Mouse (Mus musculus) frontal cortex, postnatal 14 days (tissue): ENCODE measurements around the gene Vrk3.

Source experiments
- DNase-seq, 2 experiments: peaks; one replicate each; pipeline ENCODE4 v3.0.0; 2022; ENCODE audit warnings: low spot score in 2 of 2

Gene Vrk3

GRCm38 (mm10) chr7:44760366-44760765 is 12.2 kb downstream of the Vrk3 start:
- DNase-seq: no peak

- no peak for DNase-seq
These were observed 19.9 kb downstream of the Vrk3 start for GRCm38 (mm10) chr7:44768129-44768528.

- DNase-seq: no peak
These were observed 21.9 kb downstream of the Vrk3 start for GRCm38 (mm10) chr7:44770046-44770578.

GRCm38 (mm10) chr7:44772591-44773204 is 24.5 kb downstream of the Vrk3 start:
- DNase-seq: no peak

GRCm38 (mm10) chr7:44776849-44777498 is 28.8 kb downstream of the Vrk3 start:
- no peak for DNase-seq

GRCm38 (mm10) chr7:44780101-44780500 is 31.9 kb downstream of the Vrk3 start:
- no peak for DNase-seq

- no peak for DNase-seq
These were observed 41.3 kb downstream of the Vrk3 start for GRCm38 (mm10) chr7:44789531-44789930.

GRCm38 (mm10) chr7:44790066-44790465 is 41.9 kb downstream of the Vrk3 start:
- no peak for DNase-seq

GRCm38 (mm10) chr7:44792781-44793180 is 44.6 kb downstream of the Vrk3 start:
- no peak for DNase-seq

- DNase-seq: no peak
These were observed 60.7 kb downstream of the Vrk3 start for GRCm38 (mm10) chr7:44808927-44809326.

GRCm38 (mm10) chr7:44809466-44809865 is 61.3 kb downstream of the Vrk3 start:
- DNase-seq: no peak

GRCm38 (mm10) chr7:44810365-44810764 is 62.2 kb downstream of the Vrk3 start:
- no peak for DNase-seq

- no peak for DNase-seq
These were observed 62.8 kb downstream of the Vrk3 start for GRCm38 (mm10) chr7:44810819-44811557.

GRCm38 (mm10) chr7:44812651-44813325 is 64.6 kb downstream of the Vrk3 start:
- no peak for DNase-seq

GRCm38 (mm10) chr7:44813985-44814384 is 65.8 kb downstream of the Vrk3 start:
- DNase-seq: no peak

- no peak for DNase-seq
These were observed 66.2 kb downstream of the Vrk3 start for GRCm38 (mm10) chr7:44814423-44814822.

- DNase-seq: peak in 1 of 2 experiments; percentile 28
These were observed 66.8 kb downstream of the Vrk3 start for GRCm38 (mm10) chr7:44814952-44815553.

- peak; percentile 98 to 99 for DNase-seq
These were observed 67.7 kb downstream of the Vrk3 start, which contains the start of the genes Nup62 and Il4i1 for GRCm38 (mm10) chr7:44815721-44816469. TSS of gene Nup62 (plus strand) at chr7:44816088. TSS of gene Il4i1 (plus strand) at chr7:44816387.

GRCm38 (mm10) chr7:44816470-44817021 is 68.3 kb downstream of the Vrk3 start, which contains the start of gene Atf5:
TSS of gene Atf5 (minus strand) at chr7:44816658.
- peak in 1 of 2 experiments; percentile 42 for DNase-seq

GRCm38 (mm10) chr7:44817441-44817840 is 69.2 kb downstream of the Vrk3 start:
- DNase-seq: peak in 1 of 2 experiments; percentile 2
